Mouse (Mus musculus) kidney, embryonic 14.5 days (tissue): Measurements from ENCODE around the gene Hist1h2bb. TPM values are rescaled to one million over a fixed set of nuclear protein-coding genes. Genes with fewer than 3 reads are reported as not detected.

Experiments used
- microRNA-seq: library from miRNA; unstranded; fragments of <30 nt; microRNA quantifications from one replicate; pipeline ENCODE4, GENCODE M21; 2016
- polyA plus RNA-seq: library from polyadenylated mRNA; unstranded; fragments of >200 nt; fragmentation: Nextera tagmentation; extraction: Ambion mirVana; gene quantifications from 2 replicates; pipeline ENCODE4 v1.2.1, GENCODE M21; 2014

Hist1h2bb gene
- polyA plus RNA-seq, 1 experiment from 2014 or later: 2.7 TPM

Small RNA genes lying within 50 kb of the gene (microRNA-seq; reads per million reads assigned to microRNA genes)
- gene Gm44314 (not detected), gene Gm44484 (not detected)

Other genes with a start within 250 kb of the Hist1h2bb start
- gene Hist1h4h, start 215.7 kb upstream of the Hist1h2bb start, polyA plus RNA-seq: 6.1 and 9.9 TPM in 2 replicates
- gene Hist1h2af, start 212.8 kb upstream of the Hist1h2bb start, polyA plus RNA-seq: 13.8 and 28.7 TPM in 2 replicates
- 8.2 and 12.5 TPM in 2 replicates for gene Hist1h3g, start 211.3 kb upstream of the Hist1h2bb start, polyA plus RNA-seq
- gene Hist1h2bh, start 203.3 kb upstream of the Hist1h2bb start, polyA plus RNA-seq: 1.4 and 2.9 TPM in 2 replicates
- gene Hist1h3f, start 202.7 kb upstream of the Hist1h2bb start, polyA plus RNA-seq: 1.2 and 2.0 TPM in 2 replicates
- 1.1 and 2.9 TPM in 2 replicates for gene Hist1h4f, start 195.1 kb upstream of the Hist1h2bb start, polyA plus RNA-seq
- 0.70 and 1.2 TPM in 2 replicates for gene Hist1h1d, start 193.5 kb upstream of the Hist1h2bb start, polyA plus RNA-seq
- 11.4 and 15.4 TPM in 2 replicates for gene Hist1h3e, start 184.4 kb upstream of the Hist1h2bb start, polyA plus RNA-seq
- 114 and 155 TPM in 2 replicates for gene Hist1h2ae, start 175.5 kb upstream of the Hist1h2bb start, polyA plus RNA-seq
- gene Hist1h2bg, start 175.3 kb upstream of the Hist1h2bb start, polyA plus RNA-seq: 7.9 and 12.9 TPM in 2 replicates
- gene Hist1h2bf, start 172.5 kb upstream of the Hist1h2bb start, polyA plus RNA-seq: 6.7 and 10.8 TPM in 2 replicates
- gene Hist1h2ad, start 172.4 kb upstream of the Hist1h2bb start, polyA plus RNA-seq: 2.9 and 5.3 TPM in 2 replicates
- gene Hist1h3d, start 171.0 kb upstream of the Hist1h2bb start, polyA plus RNA-seq: 12.0 and 14.7 TPM in 2 replicates
- gene Hist1h4d, start 165.1 kb upstream of the Hist1h2bb start, polyA plus RNA-seq: 113 and 136 TPM in 2 replicates
- 2.9 and 3.1 TPM in 2 replicates for gene Hist1h2be, start 125.6 kb upstream of the Hist1h2bb start, polyA plus RNA-seq
- 17.6 and 20.4 TPM in 2 replicates for gene Hist1h1e, start 124.2 kb upstream of the Hist1h2bb start, polyA plus RNA-seq
- 1.3 and 1.9 TPM in 2 replicates for gene Hist1h2ac, start 62.8 kb upstream of the Hist1h2bb start, polyA plus RNA-seq
- 54.0 and 60.2 TPM in 2 replicates for gene Hist1h2bc, start 62.5 kb upstream of the Hist1h2bb start, polyA plus RNA-seq
- gene Hist1h1t, start 50.9 kb upstream of the Hist1h2bb start, polyA plus RNA-seq: not detected in 2 replicates
- gene Hist1h4c, start 48.3 kb upstream of the Hist1h2bb start, polyA plus RNA-seq: 9.0 and 15.0 TPM in 2 replicates
- gene Hfe, start 35.9 kb upstream of the Hist1h2bb start, polyA plus RNA-seq: 6.0 and 7.6 TPM in 2 replicates
- 21.6 and 28.4 TPM in 2 replicates for gene Hist1h1c, start 7.9 kb upstream of the Hist1h2bb start, polyA plus RNA-seq
- 12.7 and 18.3 TPM in 2 replicates for gene Hist1h3c, start 1.1 kb upstream of the Hist1h2bb start, polyA plus RNA-seq
- gene Hist1h2ab, start 4.4 kb downstream of the Hist1h2bb start, polyA plus RNA-seq: 70.3 and 91.4 TPM in 2 replicates
- 12.5 and 22.2 TPM in 2 replicates for gene Hist1h3b, start 5.5 kb downstream of the Hist1h2bb start, polyA plus RNA-seq
- gene Hist1h4b, start 10.3 kb downstream of the Hist1h2bb start, polyA plus RNA-seq: 7.0 and 9.2 TPM in 2 replicates
- 1.3 and 1.9 TPM in 2 replicates for gene Hist1h4a, start 14.5 kb downstream of the Hist1h2bb start, polyA plus RNA-seq
- gene Hist1h3a, start 15.7 kb downstream of the Hist1h2bb start, polyA plus RNA-seq: 8.8 and 11.6 TPM in 2 replicates
- gene Hist1h1a, start 16.9 kb downstream of the Hist1h2bb start, polyA plus RNA-seq: 3.5 and 6.5 TPM in 2 replicates
- not detected in 2 replicates for gene Trim38, start 23.2 kb downstream of the Hist1h2bb start, polyA plus RNA-seq
- 0.07 and 0.12 TPM in 2 replicates for gene Slc17a2, start 60.3 kb downstream of the Hist1h2bb start, polyA plus RNA-seq
- 0.53 and 1.1 TPM in 2 replicates for gene Slc17a3, start 92.7 kb downstream of the Hist1h2bb start, polyA plus RNA-seq
- 0.47 and 1.6 TPM in 2 replicates for gene Slc17a1, start 121.0 kb downstream of the Hist1h2bb start, polyA plus RNA-seq
- 2.0 and 2.5 TPM in 2 replicates for gene Slc17a4, start 168.3 kb downstream of the Hist1h2bb start, polyA plus RNA-seq
- not detected in 2 replicates for gene Hist1h2ba, start 187.4 kb downstream of the Hist1h2bb start, polyA plus RNA-seq
- not detected in 2 replicates for gene Hist1h2aa, start 187.7 kb downstream of the Hist1h2bb start, polyA plus RNA-seq
- 0.15 TPM in 1 of 2 replicates, not detected in the other for gene Scgn, start 244.5 kb downstream of the Hist1h2bb start, polyA plus RNA-seq